Mouse (Mus musculus): ENCODE results near the gene Timp3. TPM values are rescaled to one million over a fixed set of nuclear protein-coding genes. Genes with fewer than 3 reads are reported as not detected.

Gene Timp3
- total RNA-seq, 2 experiments from 2014 or later: 0.62 TPM; not detected in 1

DNA sequence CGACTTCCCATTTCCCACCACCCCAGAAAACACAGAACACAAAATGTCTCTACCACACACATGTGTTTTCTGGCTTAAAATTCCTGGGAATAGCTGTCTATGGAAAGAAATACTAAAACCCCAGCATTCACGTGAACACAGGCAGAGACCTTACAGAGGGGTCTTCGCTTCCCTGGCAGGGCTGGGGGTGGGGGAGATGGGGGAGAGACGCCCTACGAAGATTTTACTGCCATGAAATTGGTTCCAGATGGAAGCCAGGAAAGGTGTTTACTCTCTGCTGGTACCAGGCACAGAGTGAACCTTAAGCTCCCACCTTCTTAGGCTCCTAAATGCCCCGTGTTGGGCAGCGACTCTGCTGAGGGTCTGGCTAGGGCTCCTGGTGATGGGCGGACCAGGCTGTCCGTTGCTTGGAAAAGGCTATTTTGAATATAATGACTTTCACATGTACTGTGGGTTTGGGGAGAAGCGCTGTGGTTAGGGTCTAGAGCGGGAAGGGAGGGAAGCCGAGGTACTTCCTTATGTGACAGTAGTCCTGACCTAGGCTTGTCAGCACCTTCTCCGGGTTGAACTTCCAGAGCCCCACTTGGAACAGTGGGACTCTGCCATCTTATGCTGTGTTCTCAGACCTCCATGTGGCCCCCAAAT, 4.6 kb upstream of the Timp3 start:
- ATAC-seq (replicated peaks; ENCODE audit: poor library complexity, severe bottlenecking): peak; percentile 65

DNA sequence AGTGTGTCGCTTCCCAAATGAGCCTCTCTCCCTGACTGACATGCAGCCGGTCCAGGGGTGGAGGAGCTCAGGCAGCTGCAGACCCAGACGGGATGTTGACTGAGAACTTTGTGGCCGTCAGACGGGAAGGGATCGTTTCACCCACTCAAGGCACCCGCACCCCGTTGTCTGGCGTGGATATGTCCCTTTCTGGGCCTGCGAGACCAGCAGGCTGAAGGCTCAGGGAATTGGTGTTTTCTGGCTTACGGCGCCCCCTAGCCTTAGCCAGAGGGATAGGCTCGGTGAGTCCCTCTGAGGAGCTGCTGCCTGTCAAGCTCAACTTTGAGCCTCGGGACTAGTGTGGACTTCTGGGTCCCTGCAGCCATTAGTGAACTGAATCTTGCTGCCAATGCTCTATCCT, 4.1 kb upstream of the Timp3 start:
- ATAC-seq (replicated peaks; ENCODE audit: poor library complexity, severe bottlenecking): peak; percentile 79

DNA sequence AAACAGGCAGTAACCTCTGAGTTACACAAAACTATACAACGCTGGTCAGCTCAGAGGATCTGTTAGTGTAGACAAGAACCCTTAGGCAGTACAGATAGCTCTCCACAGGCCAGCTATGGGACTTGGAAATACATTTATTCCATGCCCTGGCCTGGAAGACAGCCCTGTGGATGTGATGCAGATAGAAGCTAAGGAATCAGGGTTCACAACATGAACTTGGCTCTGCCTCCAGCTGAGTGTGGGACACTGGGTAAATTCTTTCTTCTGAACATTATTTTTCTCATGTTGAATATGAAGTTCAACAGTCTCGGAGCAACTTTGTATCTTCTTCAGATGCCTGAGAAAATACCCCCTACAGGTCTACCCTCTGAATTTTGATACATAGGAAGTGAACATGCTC, 2.9 kb upstream of the Timp3 start:
- ATAC-seq (replicated peaks; ENCODE audit: poor library complexity, severe bottlenecking): no peak

DNA sequence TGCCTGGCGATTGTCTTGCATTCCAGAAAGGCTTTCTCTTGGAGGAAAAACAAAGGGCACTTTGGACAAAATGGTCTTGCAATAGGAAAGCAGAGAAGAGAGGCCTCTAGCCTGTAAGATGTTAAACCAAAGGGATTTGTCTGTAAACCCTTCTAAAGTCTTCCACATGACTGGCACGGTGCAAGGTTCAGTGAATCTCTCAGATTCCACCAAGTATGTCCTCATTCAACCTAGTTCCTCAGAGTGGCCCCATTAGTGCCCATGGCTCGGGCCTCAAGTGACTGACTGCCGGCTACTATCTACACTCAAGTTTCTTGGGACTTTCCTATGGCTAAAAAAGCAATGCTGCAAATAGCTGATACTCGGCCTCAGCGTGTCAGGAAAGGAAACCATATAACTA, 1.8 kb upstream of the Timp3 start:
- ATAC-seq (replicated peaks; ENCODE audit: poor library complexity, severe bottlenecking): no peak

DNA sequence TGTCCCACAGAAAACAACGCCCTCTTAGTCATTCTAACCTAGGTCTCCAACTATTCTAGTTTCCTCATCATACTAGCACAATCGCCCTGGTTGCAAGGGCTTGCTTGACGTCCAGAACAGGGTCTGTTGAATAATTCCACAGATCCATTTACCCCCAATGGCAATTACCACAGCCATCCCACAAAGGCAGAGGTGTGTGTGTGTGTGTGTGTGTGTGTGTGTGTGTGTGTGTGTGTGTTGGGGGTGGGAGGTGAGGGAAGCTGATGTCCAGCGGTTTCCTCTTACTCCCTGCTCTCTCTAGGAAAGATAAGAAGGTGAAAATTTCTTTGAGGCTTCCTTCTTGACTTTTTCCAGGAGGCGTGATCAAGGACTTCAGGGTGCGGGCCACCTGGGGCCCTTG, 377 bp upstream of the Timp3 start:
- ATAC-seq (replicated peaks; ENCODE audit: poor library complexity, severe bottlenecking): no peak

DNA sequence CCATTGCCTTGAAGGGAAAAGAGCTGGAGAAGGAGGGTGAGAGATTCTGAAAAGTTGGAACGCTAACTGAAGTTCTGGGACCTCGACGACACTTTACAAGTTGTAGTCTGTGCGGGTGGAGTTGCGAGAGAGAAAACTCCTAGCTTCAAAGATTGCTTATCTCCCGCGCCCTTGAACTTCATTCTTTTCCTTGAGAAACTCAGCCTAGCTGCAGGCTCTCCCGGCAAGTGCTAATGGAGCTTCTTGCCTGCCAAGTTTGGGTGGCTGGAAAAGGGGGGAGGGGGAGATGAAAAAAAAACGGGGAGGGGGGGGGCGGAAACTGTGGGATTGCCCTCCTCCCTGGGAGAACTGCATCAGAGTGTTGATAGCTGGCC, 932 bp downstream of the Timp3 start:
- no peak for ATAC-seq (replicated peaks; ENCODE audit: poor library complexity, severe bottlenecking)

DNA sequence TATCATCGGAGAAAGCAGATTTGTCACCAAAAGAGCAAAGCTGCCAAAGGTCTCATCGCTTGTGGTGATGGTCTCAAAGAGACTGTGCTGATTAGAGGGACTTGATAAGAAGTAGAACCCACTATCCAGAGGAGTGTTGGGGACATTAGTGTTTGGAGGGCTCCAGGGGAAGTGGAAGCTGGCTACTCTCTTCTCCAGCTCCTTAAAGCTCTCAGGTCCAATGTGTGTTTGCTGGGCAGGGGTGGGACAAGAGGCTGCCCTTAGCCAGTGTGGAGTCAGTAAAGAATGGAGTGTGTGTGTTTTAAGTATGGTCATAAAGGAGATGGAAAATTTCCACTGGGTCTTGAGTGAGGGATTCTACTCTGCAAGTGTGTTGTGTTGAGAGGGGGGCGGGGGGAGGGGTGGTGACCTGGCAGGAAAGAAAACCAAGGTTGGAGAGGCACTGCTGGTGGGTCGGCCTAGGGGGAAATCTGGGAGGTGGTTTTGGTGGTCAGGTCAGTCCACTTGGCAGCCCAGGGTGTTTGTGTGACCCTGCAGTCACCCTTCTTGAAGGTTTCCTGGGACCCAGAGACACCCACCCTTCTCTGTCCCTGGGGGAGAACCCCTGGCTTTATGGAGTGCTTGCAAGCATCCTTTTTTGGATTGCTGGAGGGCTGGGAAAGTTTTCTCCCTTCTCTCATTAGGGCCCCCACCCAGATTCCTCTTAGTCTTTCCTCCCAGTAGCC, 1.6 kb downstream of the Timp3 start:
- no peak for ATAC-seq (replicated peaks; ENCODE audit: poor library complexity, severe bottlenecking)

DNA sequence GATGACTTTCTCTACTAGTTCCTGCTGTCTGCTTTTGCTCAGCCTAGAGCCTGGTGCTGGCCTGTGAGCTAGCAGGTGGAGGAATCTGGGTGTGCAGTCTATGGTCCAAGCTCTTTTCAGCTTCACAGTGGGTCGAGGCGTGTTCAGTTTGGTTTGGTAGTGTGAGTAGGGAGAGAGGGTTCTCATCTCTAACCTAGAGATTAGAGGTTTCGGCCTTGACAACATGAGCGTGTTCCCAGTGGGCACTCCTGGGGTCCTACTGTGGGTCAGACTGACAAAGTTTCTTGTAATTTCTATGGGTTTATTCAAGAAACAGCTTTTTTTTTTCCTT, 2.1 kb downstream of the Timp3 start:
- no peak for ATAC-seq (replicated peaks; ENCODE audit: poor library complexity, severe bottlenecking)

DNA sequence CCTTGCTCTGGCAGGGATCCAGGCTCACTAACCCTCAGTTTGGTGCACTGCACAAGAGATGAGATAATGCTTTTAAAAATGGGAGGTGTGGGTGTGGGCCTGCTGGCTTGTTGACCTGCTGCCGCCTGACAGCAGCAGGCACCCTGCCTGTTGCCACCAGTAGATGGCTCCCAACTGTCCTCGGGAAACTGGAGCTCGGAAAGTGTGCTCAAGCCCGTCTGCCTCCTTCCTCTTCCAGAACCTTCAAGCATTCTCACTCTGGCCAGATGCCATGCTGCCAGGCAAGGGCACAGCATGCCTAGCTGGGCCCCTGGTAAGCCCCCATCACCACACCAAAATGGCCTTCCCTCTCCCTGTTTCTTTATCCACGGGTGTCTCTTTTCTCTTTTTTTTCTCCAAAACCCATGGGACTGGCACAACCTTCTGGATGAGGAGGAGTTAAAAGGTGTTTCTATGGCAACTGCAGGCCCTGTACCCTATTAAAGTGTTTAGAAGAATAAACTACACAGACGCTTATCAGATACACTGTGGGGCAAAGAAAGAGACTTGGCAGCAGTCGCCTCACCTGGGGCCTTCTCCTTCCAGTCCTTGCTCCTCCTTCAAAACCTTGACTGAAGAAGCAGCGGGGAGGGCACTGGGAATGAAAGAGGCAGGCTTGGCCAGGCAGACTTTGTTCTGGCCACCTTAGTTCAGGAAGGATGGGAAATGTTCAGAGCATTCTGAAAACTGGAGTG, 2.8 kb downstream of the Timp3 start:
- peak; percentile 77 for ATAC-seq (replicated peaks; ENCODE audit: poor library complexity, severe bottlenecking)

DNA sequence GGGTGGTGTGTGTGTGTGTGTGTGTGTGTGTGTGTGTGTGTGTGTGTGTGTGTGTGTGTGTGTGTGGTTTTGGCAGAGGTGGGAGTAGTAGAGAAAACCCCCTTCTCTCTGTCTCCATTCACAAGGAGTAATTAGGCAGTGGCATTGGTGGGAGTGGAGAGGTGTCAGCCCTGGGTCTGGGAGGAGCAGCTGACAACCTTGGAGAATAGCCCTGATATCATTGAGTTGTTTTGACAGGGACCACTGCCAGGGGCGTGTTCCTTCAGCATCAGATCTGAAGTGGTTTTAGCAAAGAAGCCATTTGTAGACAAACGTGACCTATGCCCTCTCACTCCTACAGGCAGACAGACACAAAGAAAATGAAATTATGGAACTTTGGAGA, 3.3 kb downstream of the Timp3 start:
- ATAC-seq (replicated peaks; ENCODE audit: poor library complexity, severe bottlenecking): no peak

DNA sequence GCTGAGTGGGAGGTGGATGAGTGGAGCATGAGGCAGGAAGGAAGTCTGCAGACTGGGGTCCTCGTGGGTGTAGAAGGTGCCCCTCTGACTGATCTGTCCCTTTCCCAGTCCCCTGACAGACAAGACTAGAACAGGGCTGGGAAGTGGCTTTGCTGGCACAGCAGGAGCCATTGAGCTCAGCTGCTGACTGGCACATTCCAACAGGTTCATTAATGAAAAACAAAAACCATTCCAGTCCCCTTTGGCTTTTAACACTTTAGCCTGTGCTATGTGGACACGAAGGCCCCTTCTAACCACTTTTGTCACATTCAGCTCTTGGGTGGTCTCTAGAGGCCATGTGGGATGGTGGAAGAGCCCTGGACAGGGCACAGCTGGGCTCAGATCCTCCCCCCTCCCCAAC, 4.4 kb downstream of the Timp3 start:
- no peak for ATAC-seq (replicated peaks; ENCODE audit: poor library complexity, severe bottlenecking)

DNA sequence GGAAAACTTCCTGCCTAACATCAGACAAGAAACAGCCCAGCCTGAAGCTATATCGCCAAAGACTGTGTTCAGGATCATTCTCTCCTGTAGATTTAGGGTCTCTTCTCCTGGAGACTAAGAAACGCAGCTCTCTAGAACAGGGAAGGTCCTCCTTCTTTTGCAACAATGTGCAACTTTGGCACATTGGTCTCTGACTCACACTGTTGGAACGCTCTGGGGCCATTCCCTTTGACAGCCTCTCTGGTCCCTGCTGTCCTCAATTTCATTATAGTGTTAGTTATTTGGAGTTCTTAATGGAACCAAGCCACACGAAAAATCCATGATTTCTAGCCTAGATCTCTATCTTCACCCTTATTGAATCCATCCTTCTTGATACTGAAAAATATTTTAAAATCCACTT, 7.1 kb downstream of the Timp3 start:
- ATAC-seq (replicated peaks; ENCODE audit: poor library complexity, severe bottlenecking): no peak

DNA sequence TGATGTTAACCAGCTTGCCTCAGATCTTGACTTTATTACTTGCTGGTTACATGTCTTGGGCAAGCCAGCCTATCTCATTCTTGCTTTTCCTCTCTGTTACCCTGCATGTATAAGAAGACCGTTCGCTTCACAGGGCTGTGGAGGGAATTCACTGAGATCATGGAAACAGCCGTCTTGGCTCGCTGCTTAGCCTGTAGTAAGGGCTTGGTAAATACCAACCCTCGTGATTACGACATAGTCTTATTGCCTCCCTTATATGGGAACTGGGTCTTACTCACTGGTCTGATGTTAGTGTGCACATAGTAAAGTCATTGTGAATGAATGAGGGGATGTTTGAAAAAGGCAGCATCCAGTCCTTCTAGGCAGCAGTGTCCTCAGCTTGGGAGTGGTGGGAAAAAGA, 10.4 kb downstream of the Timp3 start:
- peak; percentile 93 for ATAC-seq (replicated peaks; ENCODE audit: poor library complexity, severe bottlenecking)

DNA sequence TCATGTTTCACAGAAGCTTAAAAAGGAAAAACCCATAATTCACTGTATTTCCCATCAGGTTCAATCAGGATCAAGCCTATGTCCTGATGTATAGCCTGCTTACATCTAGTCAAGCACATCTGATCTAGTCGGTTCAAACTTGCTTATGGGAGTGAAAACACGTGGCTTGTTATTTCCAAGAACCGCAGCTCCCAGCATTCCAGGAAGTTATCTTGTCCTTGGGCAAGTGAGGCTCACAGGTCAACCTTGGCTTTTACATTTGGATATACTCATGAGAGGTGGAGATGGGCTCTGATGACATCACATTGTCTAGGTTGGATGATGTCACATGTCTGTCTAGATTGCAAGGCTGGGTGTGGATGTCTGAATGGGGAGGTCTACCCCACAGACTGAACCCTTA, 12.8 kb downstream of the Timp3 start:
- ATAC-seq (replicated peaks; ENCODE audit: poor library complexity, severe bottlenecking): no peak

DNA sequence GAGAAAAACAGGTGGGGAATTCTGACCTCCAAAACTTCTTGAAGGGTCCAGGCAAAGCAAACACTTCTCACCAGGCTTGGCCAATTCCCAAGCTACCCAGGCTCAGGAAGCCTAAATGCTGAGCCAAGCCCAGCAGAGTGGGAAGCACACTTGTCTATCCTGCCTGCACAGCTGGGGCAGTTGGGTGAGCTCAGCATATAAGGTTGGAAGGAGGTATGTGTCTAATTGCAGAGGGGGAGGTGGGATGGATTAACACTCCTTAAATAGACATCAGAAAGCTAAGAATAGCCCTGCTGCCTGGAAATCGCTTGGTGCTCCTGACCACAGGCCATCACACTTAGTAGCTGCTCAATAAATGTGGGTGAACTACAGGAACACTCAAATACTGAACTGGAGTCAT, 13.3 kb downstream of the Timp3 start:
- ATAC-seq (replicated peaks; ENCODE audit: poor library complexity, severe bottlenecking): no peak

DNA sequence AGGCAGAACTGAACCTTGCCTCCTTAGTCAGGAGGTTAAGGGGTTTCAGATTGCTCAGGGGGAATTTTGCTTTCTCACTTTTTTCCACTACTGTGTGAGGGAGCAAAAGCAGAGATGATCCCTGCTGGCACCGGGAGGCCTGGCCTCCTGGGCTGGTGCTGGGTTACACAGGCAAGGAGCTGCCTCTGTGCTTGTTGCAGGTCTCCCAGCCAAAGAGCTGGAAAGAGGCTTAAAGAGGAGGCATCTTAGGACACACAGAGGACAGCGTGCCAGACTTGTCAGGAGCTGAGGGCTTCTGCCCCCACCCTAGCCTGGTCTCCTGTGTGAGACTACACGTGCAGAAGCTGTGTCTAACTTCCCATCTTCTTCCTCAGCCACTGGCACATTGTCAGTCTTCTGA, 15.3 kb downstream of the Timp3 start:
- ATAC-seq (replicated peaks; ENCODE audit: poor library complexity, severe bottlenecking): no peak

DNA sequence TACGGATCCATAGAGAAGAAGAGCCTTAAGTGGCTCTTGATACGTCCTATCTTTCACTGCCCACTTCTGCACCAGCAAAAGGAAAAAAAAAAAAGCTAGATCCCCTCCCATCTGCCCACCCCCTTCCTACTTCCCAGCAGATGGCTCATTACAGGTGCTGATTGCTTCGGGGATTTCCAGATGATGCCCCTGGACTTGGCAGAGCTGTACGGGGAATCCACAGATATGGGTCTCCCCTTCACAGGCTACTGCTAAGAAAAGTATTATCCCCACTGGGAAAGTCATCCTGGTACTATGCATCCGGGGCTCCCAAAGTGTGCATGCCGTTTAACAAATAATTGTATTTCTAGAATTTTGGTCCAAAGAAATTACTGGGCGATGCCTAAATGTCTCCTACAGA, 17.5 kb downstream of the Timp3 start:
- ATAC-seq (replicated peaks; ENCODE audit: poor library complexity, severe bottlenecking): no peak

DNA sequence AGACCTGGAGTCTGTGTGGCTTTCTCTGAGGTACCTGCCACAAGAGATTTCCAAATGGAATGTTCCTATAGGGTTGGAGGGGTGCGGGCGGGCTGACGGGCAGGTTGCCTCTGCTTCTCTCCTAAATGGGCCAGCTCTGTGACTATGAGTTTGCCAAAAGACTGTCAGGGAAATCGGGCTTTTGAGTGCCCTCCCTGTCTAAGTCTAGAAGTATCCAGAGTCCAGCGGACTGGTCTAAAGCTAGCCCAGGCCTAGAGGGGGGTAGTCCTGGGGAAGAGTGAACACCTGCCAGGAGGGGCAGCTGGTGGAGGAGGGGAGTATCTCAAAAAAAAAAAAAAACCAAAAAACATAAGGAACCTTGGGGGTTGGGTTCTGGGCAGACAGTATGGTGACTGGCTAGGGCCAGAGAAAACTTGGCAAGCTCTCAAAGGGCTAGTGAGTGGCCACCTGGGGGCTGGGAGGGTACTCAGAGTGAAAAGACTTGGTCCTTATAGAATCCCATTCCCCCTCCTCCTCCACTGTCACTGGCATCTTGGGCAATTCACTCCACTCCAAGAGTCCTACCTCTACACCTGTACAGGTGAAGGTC, 18.5 kb downstream of the Timp3 start:
- ATAC-seq (replicated peaks; ENCODE audit: poor library complexity, severe bottlenecking): no peak

DNA sequence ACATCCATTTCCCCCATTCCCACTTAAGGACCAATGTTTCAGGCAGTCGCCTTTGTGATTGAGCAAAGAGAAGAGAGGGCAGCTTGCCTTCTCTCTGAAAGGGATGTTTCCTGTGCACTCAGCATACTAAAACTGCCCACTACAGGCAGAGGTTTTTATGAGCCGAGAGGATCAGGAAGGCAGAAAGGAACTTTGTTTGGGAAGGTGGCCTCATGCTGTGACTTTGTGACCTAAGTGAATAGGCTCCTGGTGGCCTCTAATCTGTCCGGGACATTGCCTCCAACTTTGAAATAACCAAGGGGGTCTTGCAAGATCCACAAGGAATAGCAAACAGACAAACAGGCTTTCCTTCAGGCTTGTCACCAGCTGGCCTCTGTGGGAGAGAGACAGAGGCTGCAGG, 19.4 kb downstream of the Timp3 start:
- ATAC-seq (replicated peaks; ENCODE audit: poor library complexity, severe bottlenecking): no peak

DNA sequence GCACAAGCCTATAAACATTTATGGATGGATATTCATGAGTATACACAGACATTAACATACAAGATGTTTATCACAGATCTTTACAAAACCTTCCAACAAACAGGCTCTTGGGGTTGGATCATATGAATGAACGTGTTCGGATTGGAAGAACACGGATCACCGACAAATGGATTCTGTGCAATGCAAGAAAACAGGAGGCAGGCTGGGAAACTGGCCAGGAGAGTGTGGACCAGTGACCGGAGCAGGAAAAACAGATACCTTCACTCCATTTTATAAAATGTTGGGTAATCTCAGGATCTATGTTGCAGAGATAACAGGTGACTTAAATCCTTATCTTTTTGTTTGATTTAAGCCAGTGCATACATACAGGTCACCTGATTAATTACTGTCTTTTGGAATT, 20.0 kb downstream of the Timp3 start:
- ATAC-seq (replicated peaks; ENCODE audit: poor library complexity, severe bottlenecking): no peak

DNA sequence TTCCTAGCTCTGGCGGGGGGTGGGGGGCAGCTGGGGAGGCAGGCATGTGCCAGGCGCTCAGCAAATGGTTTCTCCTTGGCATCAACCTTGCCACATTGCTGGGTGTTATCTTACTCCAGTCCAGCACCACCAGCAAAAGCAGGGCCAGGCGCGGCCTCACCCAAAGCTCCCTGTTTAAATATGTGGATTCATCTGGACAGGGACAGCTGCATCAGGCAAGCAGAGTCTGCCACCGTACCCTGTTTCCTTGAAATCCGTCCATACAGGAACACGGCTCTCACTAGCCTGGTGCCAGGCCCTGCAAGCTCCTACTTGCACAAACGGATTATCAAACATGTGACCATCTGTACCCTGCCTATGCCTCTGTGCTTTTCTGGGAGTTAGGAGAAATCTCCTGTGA, 21.0 kb downstream of the Timp3 start:
- no peak for ATAC-seq (replicated peaks; ENCODE audit: poor library complexity, severe bottlenecking)

DNA sequence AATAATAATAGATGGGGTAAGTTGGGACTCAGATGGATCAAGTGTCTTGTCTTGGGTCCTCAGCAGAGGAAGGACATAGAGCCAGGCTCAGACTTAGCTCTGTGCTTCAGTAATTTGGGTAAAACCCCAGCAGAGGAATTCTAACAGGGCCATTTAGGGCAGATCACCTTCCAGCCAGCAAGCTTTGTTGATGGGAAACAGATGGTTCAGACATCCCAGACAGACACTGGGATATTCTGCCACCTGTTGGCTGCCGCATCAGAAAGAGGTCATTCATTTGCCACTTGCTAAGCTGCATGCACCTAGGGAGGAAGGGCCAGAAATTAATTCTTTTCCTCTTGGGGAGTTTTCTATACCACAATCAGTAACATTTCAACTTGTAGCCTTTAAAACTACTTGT, 21.8 kb downstream of the Timp3 start:
- no peak for ATAC-seq (replicated peaks; ENCODE audit: poor library complexity, severe bottlenecking)

Measured in granulocyte monocyte progenitor cell, adult 5-6 weeks (primary cell).